Mouse (Mus musculus): Measurements from ENCODE around the gene Gm20388. TPM values are rescaled to one million over a fixed set of nuclear protein-coding genes. Genes with fewer than 3 reads are reported as not detected.
"Not testable (repeated sequence)": the region's sequence is repeated elsewhere in the genome, so short reads cannot be mapped to it uniquely, and the experiment has no call there.

The Gm20388 gene
- polyA plus RNA-seq, 1 experiment from 2014 or later: not detected

- Histone ChIP-seq H3K27ac (replicated peaks) (no peak overlapping the region), H3K4me1 (replicated peaks; ENCODE audit: control insufficient read depth, insufficient read depth) (no peaks in the 10 kb centered on the region), H3K4me3 (ENCODE audit: low read depth, low read length) (no peak overlapping the region), H3K36me3 (ENCODE audit: control insufficient read depth, insufficient read depth, low read length) (no peaks in the 10 kb centered on the region), H3K4me2 (replicated peaks; ENCODE audit: low read depth) (no peak overlapping the region), H3K27me3 (ENCODE audit: control insufficient read depth, insufficient read depth, low read length) (no peaks in the 10 kb centered on the region), H3K9me3 (ENCODE audit: control insufficient read depth, low read length) (no peaks in the 10 kb centered on the region), H3K9ac (ENCODE audit: low read length) (no peak overlapping the region)
- ATAC-seq (ENCODE audit: low FRiP score, low TSS enrichment): no peak
- TF ChIP-seq EP300 (optimal IDR thresholded peaks at IDR 0.05) (no peak), CTCF (IDR thresholded peaks at IDR 0.05; ENCODE audit: low read depth) (no peak)
- no peak for DNase-seq (ENCODE audit: low spot score)
- WGBS: 89% methylated on average over 13 of the region's 13 CpGs
Observed at GRCm38 (mm10) chr8:123280302-123281094, 3369.9 kb downstream of the Gm20388 start.

- DNase-seq (ENCODE audit: low spot score); H3K4me3 ChIP-seq (ENCODE audit: low read depth, low read length); H3K27ac ChIP-seq (replicated peaks); H3K9ac ChIP-seq (ENCODE audit: low read length); H3K9me3 ChIP-seq (ENCODE audit: control insufficient read depth, low read length); H3K36me3 ChIP-seq (ENCODE audit: control insufficient read depth, insufficient read depth, low read length); ATAC-seq (ENCODE audit: low FRiP score, low TSS enrichment); H3K4me1 ChIP-seq (replicated peaks; ENCODE audit: control insufficient read depth, insufficient read depth); H3K27me3 ChIP-seq (ENCODE audit: control insufficient read depth, insufficient read depth, low read length); H3K4me2 ChIP-seq (replicated peaks; ENCODE audit: low read depth): not testable (repeated sequence)
- WGBS: 95% methylated on average over 5 of the region's 6 CpGs
Observed at GRCm38 (mm10) chr8:123282994-123283393, 3372.4 kb downstream of the Gm20388 start.

GRCm38 (mm10) chr8:123283991-123284390 is 3373.3 kb downstream of the Gm20388 start:
- H3K9me3 ChIP-seq (ENCODE audit: control insufficient read depth, low read length): no peaks in the 10 kb centered on the region
- no peaks in the 10 kb centered on the region for H3K36me3 ChIP-seq (ENCODE audit: control insufficient read depth, insufficient read depth, low read length)
- H3K9ac ChIP-seq (ENCODE audit: low read length): no peak overlapping the region
- no peaks in the 10 kb centered on the region for H3K27me3 ChIP-seq (ENCODE audit: control insufficient read depth, insufficient read depth, low read length)
- 84% methylated on average over 7 of the region's 7 CpGs for WGBS
- H3K4me2 ChIP-seq (replicated peaks; ENCODE audit: low read depth): no peak overlapping the region
- peak; percentile 30 for DNase-seq (ENCODE audit: low spot score)
- no peak overlapping the region for H3K27ac ChIP-seq (replicated peaks)
- no peak for TF ChIP-seq CTCF (IDR thresholded peaks at IDR 0.05; ENCODE audit: low read depth)
- no peak for TF ChIP-seq EP300 (optimal IDR thresholded peaks at IDR 0.05)
- ATAC-seq (ENCODE audit: low FRiP score, low TSS enrichment): 0 out of 2 replicates have a peak, but pooled peaks have one; percentile 35
- no peaks in the 10 kb centered on the region for H3K4me1 ChIP-seq (replicated peaks; ENCODE audit: control insufficient read depth, insufficient read depth)
- H3K4me3 ChIP-seq (ENCODE audit: low read depth, low read length): no peak overlapping the region

GRCm38 (mm10) chr8:123284493-123284892 is 3373.9 kb downstream of the Gm20388 start:
- Histone ChIP-seq H3K27ac (replicated peaks) (no peak overlapping the region), H3K4me2 (replicated peaks; ENCODE audit: low read depth) (no peak overlapping the region), H3K9ac (ENCODE audit: low read length) (no peak overlapping the region), H3K27me3 (ENCODE audit: control insufficient read depth, insufficient read depth, low read length) (no peaks in the 10 kb centered on the region), H3K9me3 (ENCODE audit: control insufficient read depth, low read length) (no peaks in the 10 kb centered on the region), H3K4me1 (replicated peaks; ENCODE audit: control insufficient read depth, insufficient read depth) (no peaks in the 10 kb centered on the region), H3K36me3 (ENCODE audit: control insufficient read depth, insufficient read depth, low read length) (no peaks in the 10 kb centered on the region), H3K4me3 (ENCODE audit: low read depth, low read length) (no peak overlapping the region)
- ATAC-seq (ENCODE audit: low FRiP score, low TSS enrichment) (no peak), DNase-seq (ENCODE audit: low spot score) (no peak)
- no peak for TF ChIP-seq CTCF (IDR thresholded peaks at IDR 0.05; ENCODE audit: low read depth)
- 86% methylated on average over 5 of the region's 5 CpGs for WGBS

- Histone ChIP-seq H3K27me3 (ENCODE audit: control insufficient read depth, insufficient read depth, low read length) (no peaks in the 10 kb centered on the region), H3K4me3 (ENCODE audit: low read depth, low read length) (no peak overlapping the region), H3K9me3 (ENCODE audit: control insufficient read depth, low read length) (no peaks in the 10 kb centered on the region), H3K36me3 (ENCODE audit: control insufficient read depth, insufficient read depth, low read length) (no peaks in the 10 kb centered on the region), H3K9ac (ENCODE audit: low read length) (no peak overlapping the region), H3K4me1 (replicated peaks; ENCODE audit: control insufficient read depth, insufficient read depth) (no peaks in the 10 kb centered on the region), H3K4me2 (replicated peaks; ENCODE audit: low read depth) (no peak overlapping the region), H3K27ac (replicated peaks) (no peak overlapping the region)
- TF ChIP-seq CTCF (IDR thresholded peaks at IDR 0.05; ENCODE audit: low read depth) (no peak), EP300 (optimal IDR thresholded peaks at IDR 0.05) (no peak)
- ATAC-seq (ENCODE audit: low FRiP score, low TSS enrichment): no peak
- DNase-seq (ENCODE audit: low spot score): no peak
- 97% methylated on average over 17 of the region's 17 CpGs for WGBS
Observed at GRCm38 (mm10) chr8:123287362-123287761, 3376.7 kb downstream of the Gm20388 start.

- Histone ChIP-seq H3K36me3 (ENCODE audit: control insufficient read depth, insufficient read depth, low read length) (no peaks in the 10 kb centered on the region), H3K4me3 (ENCODE audit: low read depth, low read length) (no peak overlapping the region), H3K4me1 (replicated peaks; ENCODE audit: control insufficient read depth, insufficient read depth) (no peaks in the 10 kb centered on the region), H3K27me3 (ENCODE audit: control insufficient read depth, insufficient read depth, low read length) (no peaks in the 10 kb centered on the region), H3K9ac (ENCODE audit: low read length) (no peak overlapping the region), H3K4me2 (replicated peaks; ENCODE audit: low read depth) (no peak overlapping the region), H3K27ac (replicated peaks) (no peak overlapping the region), H3K9me3 (ENCODE audit: control insufficient read depth, low read length) (no peaks in the 10 kb centered on the region)
- DNase-seq (ENCODE audit: low spot score) (peak; percentile 45), ATAC-seq (ENCODE audit: low FRiP score, low TSS enrichment) (no peak)
- TF ChIP-seq CTCF (IDR thresholded peaks at IDR 0.05; ENCODE audit: low read depth) (peak; percentile 75), EP300 (optimal IDR thresholded peaks at IDR 0.05) (no peak)
- 70% methylated on average over 4 of the region's 4 CpGs for WGBS
Observed at GRCm38 (mm10) chr8:123290166-123290565, 3379.5 kb downstream of the Gm20388 start.
